Mouse (Mus musculus): Measurements from ENCODE around the gene Efcab11. TPM values are rescaled to one million over a fixed set of nuclear protein-coding genes. Genes with fewer than 3 reads are reported as not detected.

Gene Efcab11
- polyA plus RNA-seq, 1 experiment, result 1.8 TPM

DNA sequence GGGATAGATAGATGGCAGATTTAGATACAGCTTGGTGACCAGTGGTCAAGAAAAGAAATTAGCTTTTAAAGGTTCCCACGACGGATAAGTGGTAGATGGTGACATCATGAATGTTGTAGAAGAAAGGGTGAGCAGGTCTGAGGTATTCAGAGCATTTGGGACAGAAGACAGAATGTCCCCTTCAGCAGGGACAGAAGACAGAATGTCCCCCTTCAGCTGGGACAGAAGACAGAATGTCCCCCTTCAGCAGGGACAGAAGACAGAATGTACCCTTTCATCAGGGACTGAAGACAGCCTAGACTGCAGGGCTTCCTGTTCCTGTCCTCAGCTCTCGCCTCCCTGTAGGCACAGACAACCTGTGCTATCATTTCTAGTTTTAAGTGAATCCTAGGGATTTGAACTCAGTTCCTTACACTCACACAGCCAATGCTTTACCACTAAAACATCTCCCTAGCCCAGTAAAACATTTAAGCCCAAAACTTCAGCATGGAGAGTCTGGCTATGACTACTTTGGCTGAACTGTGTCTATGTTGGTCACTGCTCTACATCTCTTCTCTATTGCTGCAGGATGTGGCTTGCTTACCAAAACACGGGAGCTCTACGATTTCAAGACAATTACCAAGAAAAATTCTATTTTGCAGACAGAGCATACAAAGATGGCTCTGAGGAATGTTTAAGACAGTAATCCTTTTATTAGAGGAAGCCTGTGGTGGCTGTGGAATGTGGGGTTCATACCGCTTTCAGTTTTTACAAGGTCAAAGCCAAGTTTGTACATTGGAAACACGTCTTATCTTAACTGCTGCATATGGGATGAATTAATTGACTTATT lies 89.2 kb downstream of the Efcab11 start:
- Histone ChIP-seq H3K36me3 (ENCODE audit: control insufficient read depth) (no peaks in the 10 kb centered on the region), H3K9me3 (ENCODE audit: control insufficient read depth, low read length) (no peaks in the 10 kb centered on the region; the same call in 1 of the 2 replicates), H3K4me3 (replicated peaks) (no peak overlapping the region), H3K27me3 (ENCODE audit: control insufficient read depth) (no peaks in the 10 kb centered on the region), H3K4me1 (ENCODE audit: control insufficient read depth) (no peaks in the 10 kb centered on the region)
- TF ChIP-seq TAL1 (IDR thresholded peaks at IDR 0.05; ENCODE audit: low read length) (no peak), GATA1 (IDR thresholded peaks at IDR 0.05; ENCODE audit: low read length) (no peak)

DNA sequence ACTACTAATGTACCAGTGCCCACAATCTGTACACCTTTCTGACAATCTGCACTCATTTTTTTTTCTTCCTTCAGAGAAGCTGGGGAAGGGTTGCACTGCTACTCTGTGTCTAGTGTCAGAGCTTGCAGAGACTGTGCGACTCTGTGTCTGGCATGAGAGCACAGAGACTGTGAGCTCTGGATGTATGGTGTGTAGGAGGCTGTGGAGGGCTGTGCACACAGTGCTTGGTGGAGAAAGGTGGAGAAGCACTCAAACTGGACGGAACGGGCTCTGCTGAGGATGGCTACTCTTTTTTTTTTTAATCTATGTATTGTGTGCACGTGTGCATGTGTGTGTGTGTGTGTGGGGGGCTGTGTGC lies 90.1 kb downstream of the Efcab11 start:
- Histone ChIP-seq H3K36me3 (ENCODE audit: control insufficient read depth) (no peaks in the 10 kb centered on the region), H3K4me1 (ENCODE audit: control insufficient read depth) (no peaks in the 10 kb centered on the region), H3K27me3 (ENCODE audit: control insufficient read depth) (no peaks in the 10 kb centered on the region), H3K4me3 (replicated peaks) (no peak overlapping the region), H3K9me3 (ENCODE audit: control insufficient read depth, low read length) (no peaks in the 10 kb centered on the region; the same call in 1 of the 2 replicates)
- no peak for TF ChIP-seq GATA1 (IDR thresholded peaks at IDR 0.05; ENCODE audit: low read length)
- no peak for TF ChIP-seq TAL1 (IDR thresholded peaks at IDR 0.05; ENCODE audit: low read length)

DNA sequence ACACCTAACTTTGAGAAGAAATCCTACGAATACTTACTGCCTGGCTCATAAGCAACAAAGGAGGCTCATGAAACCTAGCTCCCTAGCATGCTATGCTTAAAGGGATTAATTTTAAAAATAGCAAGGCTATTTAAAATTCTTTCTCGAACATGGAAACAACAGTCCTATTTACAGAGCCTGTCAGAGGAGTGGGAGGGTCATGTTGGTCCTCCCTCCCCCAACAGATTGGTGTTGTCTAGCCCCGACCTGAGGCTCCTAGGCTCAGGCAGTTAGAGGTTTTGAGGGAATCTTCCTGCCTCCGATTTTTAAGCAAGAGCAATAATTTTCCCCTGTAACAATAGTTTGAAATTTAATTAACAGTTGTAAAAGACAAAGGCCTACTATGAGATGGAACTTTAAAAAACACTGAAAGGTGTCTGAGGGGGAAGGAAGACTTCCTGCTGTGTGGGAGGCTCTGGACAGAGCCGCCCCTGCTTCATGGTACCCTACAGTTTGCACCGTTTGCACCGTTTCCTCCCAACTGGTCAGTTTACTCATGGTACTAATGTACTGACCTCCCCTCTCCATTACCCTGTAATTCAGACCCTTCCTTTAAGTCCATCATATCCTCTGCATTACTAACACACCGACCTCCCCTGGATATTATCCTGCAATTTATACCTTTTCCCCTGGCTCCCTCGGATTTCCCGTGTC lies 90.6 kb downstream of the Efcab11 start:
- no peaks in the 10 kb centered on the region for H3K9me3 ChIP-seq (ENCODE audit: control insufficient read depth, low read length)
- no peak for TF ChIP-seq GATA1 (IDR thresholded peaks at IDR 0.05; ENCODE audit: low read length)
- TF ChIP-seq TAL1 (IDR thresholded peaks at IDR 0.05; ENCODE audit: low read length), result no peak
- no peaks in the 10 kb centered on the region for H3K36me3 ChIP-seq (ENCODE audit: control insufficient read depth)
- no peaks in the 10 kb centered on the region for H3K4me1 ChIP-seq (ENCODE audit: control insufficient read depth)
- H3K4me3 ChIP-seq (replicated peaks), result no peak overlapping the region
- H3K27me3 ChIP-seq (ENCODE audit: control insufficient read depth), result no peaks in the 10 kb centered on the region

DNA sequence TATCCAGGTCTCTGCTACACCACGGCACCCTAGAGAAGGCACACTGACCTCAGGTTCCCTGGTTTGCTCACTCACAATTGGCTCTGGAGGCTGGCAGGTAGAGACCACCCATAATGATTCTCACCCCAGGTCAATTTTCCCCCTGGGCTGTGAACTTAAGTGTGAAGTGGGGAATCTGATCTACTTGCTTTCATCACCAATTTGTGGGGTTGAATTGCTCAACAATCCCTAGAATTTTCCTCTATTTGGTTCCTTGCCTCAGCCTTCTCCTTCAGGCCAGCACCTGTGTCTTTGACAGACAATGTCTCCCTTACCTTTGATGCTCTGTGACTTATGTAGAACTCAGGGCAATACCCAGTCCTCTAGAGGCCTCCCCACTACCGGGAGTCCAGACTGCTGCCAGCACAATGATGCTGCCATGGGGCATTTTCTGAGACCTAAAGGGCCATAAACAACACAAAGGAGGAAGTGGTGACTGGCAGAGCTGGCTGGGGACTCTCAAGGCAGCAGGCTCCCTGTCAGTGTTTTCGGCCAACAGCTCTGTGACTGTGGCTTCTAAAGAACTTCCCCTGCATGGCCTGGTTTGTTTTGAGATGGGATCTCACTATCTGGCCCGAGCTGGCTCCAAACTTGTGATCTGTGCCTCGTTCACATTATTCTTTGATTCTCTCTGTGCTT lies 94.8 kb downstream of the Efcab11 start:
- Histone ChIP-seq H3K36me3 (ENCODE audit: control insufficient read depth) (no peaks in the 10 kb centered on the region), H3K27me3 (ENCODE audit: control insufficient read depth) (no peaks in the 10 kb centered on the region)

GRCm38 (mm10) chr12:99781774-99782173 lies 102.5 kb downstream of the Efcab11 start:
- Histone ChIP-seq H3K36me3 (ENCODE audit: control insufficient read depth) (no peaks in the 10 kb centered on the region), H3K4me3 (replicated peaks) (no peak overlapping the region), H3K4me1 (ENCODE audit: control insufficient read depth) (no peaks in the 10 kb centered on the region), H3K9me3 (ENCODE audit: control insufficient read depth, low read length) (no peaks in the 10 kb centered on the region), H3K27me3 (ENCODE audit: control insufficient read depth) (no peaks in the 10 kb centered on the region)
- no peak for TF ChIP-seq TAL1 (IDR thresholded peaks at IDR 0.05; ENCODE audit: low read length)

More for the DNA sequence above, 94.8 kb downstream of the Efcab11 start:
- Histone ChIP-seq H3K4me1 (ENCODE audit: control insufficient read depth) (no peaks in the 10 kb centered on the region), H3K4me3 (replicated peaks) (no peak overlapping the region), H3K9me3 (ENCODE audit: control insufficient read depth, low read length) (no peaks in the 10 kb centered on the region)
- TF ChIP-seq GATA1 (IDR thresholded peaks at IDR 0.05; ENCODE audit: low read length) (no peak), TAL1 (IDR thresholded peaks at IDR 0.05; ENCODE audit: low read length) (no peak)

- H3K4me3 ChIP-seq (replicated peaks), result no peak overlapping the region
- H3K27me3 ChIP-seq (ENCODE audit: control insufficient read depth), result no peaks in the 10 kb centered on the region
- H3K9me3 ChIP-seq (ENCODE audit: control insufficient read depth, low read length), result no peaks in the 10 kb centered on the region
- no peaks in the 10 kb centered on the region for H3K4me1 ChIP-seq (ENCODE audit: control insufficient read depth)
- no peak for TF ChIP-seq TAL1 (IDR thresholded peaks at IDR 0.05; ENCODE audit: low read length)
- no peak for TF ChIP-seq GATA1 (IDR thresholded peaks at IDR 0.05; ENCODE audit: low read length)
- H3K36me3 ChIP-seq (ENCODE audit: control insufficient read depth), result no peaks in the 10 kb centered on the region
These were observed 103.8 kb downstream of the Efcab11 start for GRCm38 (mm10) chr12:99780396-99780795.

DNA sequence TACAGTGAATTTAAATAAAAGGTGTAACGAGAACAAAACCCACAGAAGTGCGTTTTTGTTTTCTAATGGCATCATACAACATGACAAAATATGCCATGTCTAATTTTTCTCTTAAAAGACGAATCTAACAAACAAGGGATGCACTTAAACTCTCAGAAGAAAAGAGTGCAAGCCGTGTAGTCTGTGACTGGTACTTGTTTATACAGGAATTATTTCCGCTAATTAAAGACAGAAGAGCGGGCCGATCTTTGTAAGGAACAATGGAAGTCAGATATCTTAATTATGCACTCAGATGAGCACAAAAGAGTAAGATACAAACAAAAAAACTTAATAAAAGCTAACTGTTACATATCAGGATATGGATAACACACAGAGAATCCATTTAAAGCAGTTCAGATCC lies 104.3 kb downstream of the Efcab11 start:
- Histone ChIP-seq H3K4me3 (replicated peaks) (no peak overlapping the region), H3K36me3 (ENCODE audit: control insufficient read depth) (no peaks in the 10 kb centered on the region), H3K27me3 (ENCODE audit: control insufficient read depth) (no peaks in the 10 kb centered on the region), H3K9me3 (ENCODE audit: control insufficient read depth, low read length) (no peaks in the 10 kb centered on the region), H3K4me1 (ENCODE audit: control insufficient read depth) (no peaks in the 10 kb centered on the region)
- TF ChIP-seq TAL1 (IDR thresholded peaks at IDR 0.05; ENCODE audit: low read length), result no peak
- no peak for TF ChIP-seq GATA1 (IDR thresholded peaks at IDR 0.05; ENCODE audit: low read length)

- H3K9me3 ChIP-seq (ENCODE audit: control insufficient read depth, low read length), result no peaks in the 10 kb centered on the region
- no peaks in the 10 kb centered on the region for H3K36me3 ChIP-seq (ENCODE audit: control insufficient read depth)
- TF ChIP-seq TAL1 (IDR thresholded peaks at IDR 0.05; ENCODE audit: low read length), result no peak
- TF ChIP-seq GATA1 (IDR thresholded peaks at IDR 0.05; ENCODE audit: low read length), result no peak
- no peaks in the 10 kb centered on the region for H3K27me3 ChIP-seq (ENCODE audit: control insufficient read depth)
- H3K4me3 ChIP-seq (replicated peaks), result no peak overlapping the region
- no peaks in the 10 kb centered on the region for H3K4me1 ChIP-seq (ENCODE audit: control insufficient read depth)
These were observed 107.6 kb downstream of the Efcab11 start for GRCm38 (mm10) chr12:99776497-99777139.

DNA sequence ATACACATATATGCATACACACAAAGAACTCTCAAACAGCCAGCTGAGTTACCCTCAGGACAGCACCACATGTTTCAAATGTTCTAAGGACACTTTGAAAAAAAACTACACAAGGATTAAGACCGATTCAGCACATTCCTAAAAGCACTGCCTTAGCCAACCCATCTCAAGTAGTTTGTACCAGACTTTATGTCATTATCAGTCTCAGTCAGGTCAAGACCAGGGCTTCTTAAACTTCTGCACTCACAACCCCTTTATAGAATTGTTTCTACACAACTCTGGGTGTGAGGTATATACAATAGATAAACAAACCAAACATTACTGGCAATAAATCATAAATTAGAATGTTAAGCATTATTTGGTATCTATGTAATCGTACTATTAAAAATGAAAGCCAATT lies 109.4 kb downstream of the Efcab11 start:
- Histone ChIP-seq H3K9me3 (ENCODE audit: control insufficient read depth, low read length) (no peaks in the 10 kb centered on the region), H3K4me3 (replicated peaks) (no peak overlapping the region)
- no peak for TF ChIP-seq TAL1 (IDR thresholded peaks at IDR 0.05; ENCODE audit: low read length)
- no peak for TF ChIP-seq GATA1 (IDR thresholded peaks at IDR 0.05; ENCODE audit: low read length)

More for the DNA sequence above, 109.4 kb downstream of the Efcab11 start:
- H3K4me1 ChIP-seq (ENCODE audit: control insufficient read depth), result no peaks in the 10 kb centered on the region
- no peaks in the 10 kb centered on the region for H3K36me3 ChIP-seq (ENCODE audit: control insufficient read depth)
- H3K27me3 ChIP-seq (ENCODE audit: control insufficient read depth), result no peaks in the 10 kb centered on the region

Measured in erythroblast, embryonic 14.5 days (primary cell).